In the genomic region with DNA sequence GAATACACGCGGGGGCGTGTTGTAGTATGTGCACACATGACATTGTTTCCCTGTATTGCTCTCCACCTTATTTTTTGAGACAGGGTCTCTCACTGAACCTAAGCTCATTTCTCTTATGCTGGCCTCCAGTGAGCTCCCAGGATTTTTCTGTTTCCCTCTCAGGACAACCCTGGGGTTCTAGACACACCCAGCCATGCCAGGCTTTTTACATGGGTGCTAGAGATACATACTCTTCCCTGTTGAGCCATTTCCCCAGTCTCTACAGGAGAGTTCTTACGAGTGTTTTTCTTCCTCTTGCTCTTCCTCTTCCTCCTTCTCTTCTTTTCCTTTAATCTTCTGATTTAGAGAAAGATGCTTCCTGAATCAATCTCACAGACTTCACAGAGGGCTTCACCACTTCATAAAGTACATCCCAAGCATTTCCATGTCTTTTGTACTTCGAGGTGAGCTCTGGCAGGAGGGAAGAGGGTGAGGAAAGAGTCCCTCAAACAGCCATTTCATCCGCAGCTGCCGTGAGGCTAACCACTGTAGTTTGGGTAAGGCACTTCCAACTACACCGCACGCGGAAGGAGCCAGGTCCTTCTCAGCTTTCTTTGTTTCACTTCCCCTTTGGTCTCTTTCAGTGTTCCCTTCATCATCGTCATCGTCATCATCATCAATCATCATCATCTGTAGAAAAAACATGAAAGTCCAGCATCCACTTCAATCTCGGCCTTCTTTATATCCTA, we compare ENCODE assay signal across 1 mouse cellular context.
TF ChIP-seq lines count a peak whose summit lies in the region.

No protein-coding gene starts in this region.

TF ChIP-seq in CH12.LX, 34 proteins besides CTCF, POLR2A, EP300 and RAD21 (continued from another document):
- TF ChIP-seq ETS1 (conservative IDR thresholded peaks at IDR 0.05; ENCODE audit: low read depth, low read length) (peak; percentile 81), BHLHE40 (IDR thresholded peaks at IDR 0.05; ENCODE audit: low read depth, low read length) (peak; percentile 90)
